Mouse (Mus musculus) testis, adult 2 months (tissue): ENCODE data around the gene Fcer1g. TPM values are rescaled to one million over a fixed set of nuclear protein-coding genes. Genes with fewer than 3 reads are reported as not detected.
"Not testable (repeated sequence)": the region's sequence is repeated elsewhere in the genome, so short reads cannot be mapped to it uniquely, and the experiment has no call there.

Experiments used
- H3K27ac ChIP-seq: fragments of 200-500 bp; 2 replicates; pipeline ENCODE4 v1.5.1; 2012; ENCODE audit warnings: low read depth, low read length; ENCODE audit not compliant: control insufficient read depth, insufficient read depth
- H3K27me3 ChIP-seq: fragments of 200-500 bp; 2 replicates; pipeline ENCODE4 v1.6.1; 2012; ENCODE audit warnings: mild to moderate bottlenecking, low read length, moderate library complexity; ENCODE audit not compliant: control insufficient read depth, insufficient read depth
- H3K36me3 ChIP-seq: fragments of 200-500 bp; 2 replicates; pipeline ENCODE4 v1.6.1; 2012; ENCODE audit warnings: mild to moderate bottlenecking, low read length; ENCODE audit not compliant: control insufficient read depth, insufficient read depth
- H3K4me1 ChIP-seq: fragments of 200-500 bp; 2 replicates; pipeline ENCODE4 v1.6.1; 2012; ENCODE audit warnings: low read length; ENCODE audit not compliant: control insufficient read depth, insufficient read depth
- H3K4me3 ChIP-seq: fragments of 200-500 bp; 2 replicates; pipeline ENCODE4 v1.5.1; 2012; ENCODE audit warnings: low read depth, mild to moderate bottlenecking, low read length, moderate library complexity, mixed read lengths; ENCODE audit not compliant: control insufficient read depth
- CTCF ChIP-seq: fragments of 200-500 bp; IDR thresholded peaks from 2 replicates; pipeline ENCODE4 v1.5.1; 2012; ENCODE audit warnings: low read depth, mild to moderate bottlenecking, inconsistent platforms, low read length, moderate library complexity; ENCODE audit not compliant: control insufficient read depth, insufficient read depth, insufficient replicate concordance
- POLR2A ChIP-seq: fragments of 200-500 bp; IDR thresholded peaks from 2 replicates; pipeline ENCODE4 v1.6.1; 2012; ENCODE audit warnings: low read depth, mild to moderate bottlenecking, inconsistent platforms, low read length, moderate library complexity; ENCODE audit not compliant: control insufficient read depth
- polyA plus RNA-seq: library from polyadenylated mRNA; depleted of rRNA; stranded (reverse); fragments of >200 nt; gene quantifications from 2 replicates; pipeline ENCODE4 v1.2.3, GENCODE M21; 2012

The Fcer1g gene
- polyA plus RNA-seq, 1 experiment = 8.2 TPM

- no peak overlapping the region for H3K27ac ChIP-seq
- no peaks in the 10 kb centered on the region for H3K36me3 ChIP-seq
- TF ChIP-seq CTCF (no peak), POLR2A (no peak)
- peaks cover 16% of the 10 kb centered on the region for H3K4me1 ChIP-seq
- H3K4me3 ChIP-seq = no peak overlapping the region
- H3K27me3 ChIP-seq = no peaks in the 10 kb centered on the region
Measured at GRCm38 (mm10) chr1:171247916-171248315, 13.8 kb upstream of the Fcer1g start.

GRCm38 (mm10) chr1:171247453-171247841 is 13.3 kb upstream of the Fcer1g start:
- Histone ChIP-seq H3K27me3 (no peaks in the 10 kb centered on the region), H3K4me1 (peaks cover 16% of the 10 kb centered on the region), H3K27ac (peak overlapping the region; percentile 64), H3K36me3 (no peaks in the 10 kb centered on the region), H3K4me3 (peak overlapping the region; percentile 95)
- TF ChIP-seq CTCF = no peak

GRCm38 (mm10) chr1:171246709-171247452 is 12.7 kb upstream of the Fcer1g start:
- peaks cover 16% of the 10 kb centered on the region for H3K4me1 ChIP-seq

GRCm38 (mm10) chr1:171245353-171245752 is 11.2 kb upstream of the Fcer1g start:
- TF ChIP-seq POLR2A (no peak), CTCF (no peak)
- no peaks in the 10 kb centered on the region for H3K36me3 ChIP-seq
- no peak overlapping the region for H3K27ac ChIP-seq
- peaks cover 6% of the 10 kb centered on the region for H3K4me1 ChIP-seq
- no peak overlapping the region for H3K4me3 ChIP-seq
- no peaks in the 10 kb centered on the region for H3K27me3 ChIP-seq

More at GRCm38 (mm10) chr1:171246709-171247452, 12.7 kb upstream of the Fcer1g start:
- H3K36me3 ChIP-seq = no peaks in the 10 kb centered on the region
- no peaks in the 10 kb centered on the region for H3K27me3 ChIP-seq
- TF ChIP-seq CTCF (peak; percentile 74; the same call in 1 of the 2 replicates), POLR2A (peak; percentile 84)
- peak overlapping the region; percentile 95 for H3K4me3 ChIP-seq
- H3K27ac ChIP-seq = peak overlapping the region; percentile 88

- not testable (repeated sequence) for H3K27ac ChIP-seq, H3K4me3 ChIP-seq, H3K27me3 ChIP-seq, H3K36me3 ChIP-seq, H3K4me1 ChIP-seq
Measured at GRCm38 (mm10) chr1:171241952-171242351, 7.8 kb upstream of the Fcer1g start.

GRCm38 (mm10) chr1:171240911-171241310 is 6.7 kb upstream of the Fcer1g start:
- H3K36me3 ChIP-seq = peaks cover 6% of the 10 kb centered on the region

GRCm38 (mm10) chr1:171239992-171240744 is 6.0 kb upstream of the Fcer1g start:
- peaks cover 7% of the 10 kb centered on the region for H3K36me3 ChIP-seq

More at GRCm38 (mm10) chr1:171240911-171241310, 6.7 kb upstream of the Fcer1g start:
- Histone ChIP-seq H3K27ac (peak overlapping the region; percentile 21; the same call in 1 of the 2 replicates), H3K4me1 (no peaks in the 10 kb centered on the region; the same call in 1 of the 2 replicates), H3K27me3 (no peaks in the 10 kb centered on the region), H3K4me3 (no peak overlapping the region)
- TF ChIP-seq POLR2A (no peak), CTCF (no peak)

More at GRCm38 (mm10) chr1:171239992-171240744, 6.0 kb upstream of the Fcer1g start:
- H3K27ac ChIP-seq = peak overlapping the region; percentile 21; the same call in 1 of the 2 replicates
- TF ChIP-seq CTCF (no peak), POLR2A (no peak)
- no peaks in the 10 kb centered on the region for H3K27me3 ChIP-seq
- H3K4me3 ChIP-seq = no peak overlapping the region
- H3K4me1 ChIP-seq = no peaks in the 10 kb centered on the region; the same call in 1 of the 2 replicates
